Mouse (Mus musculus) gastrocnemius, postnatal 4 days (tissue): ENCODE measurements at regions not wholly inside any gene's neighbourhood (a gene's known extent, or its start where the extent isn't known, plus 50 kb on each side); places are given as distances from the start of the nearest gene placed in this dataset.

Source experiments
- DNase-seq, 2 experiments: peaks; one replicate each; pipeline ENCODE4 v3.0.0; 2021 to 2022; ENCODE audit warnings: low spot score in 2 of 2, mixed read lengths in 2 of 2

DNA sequence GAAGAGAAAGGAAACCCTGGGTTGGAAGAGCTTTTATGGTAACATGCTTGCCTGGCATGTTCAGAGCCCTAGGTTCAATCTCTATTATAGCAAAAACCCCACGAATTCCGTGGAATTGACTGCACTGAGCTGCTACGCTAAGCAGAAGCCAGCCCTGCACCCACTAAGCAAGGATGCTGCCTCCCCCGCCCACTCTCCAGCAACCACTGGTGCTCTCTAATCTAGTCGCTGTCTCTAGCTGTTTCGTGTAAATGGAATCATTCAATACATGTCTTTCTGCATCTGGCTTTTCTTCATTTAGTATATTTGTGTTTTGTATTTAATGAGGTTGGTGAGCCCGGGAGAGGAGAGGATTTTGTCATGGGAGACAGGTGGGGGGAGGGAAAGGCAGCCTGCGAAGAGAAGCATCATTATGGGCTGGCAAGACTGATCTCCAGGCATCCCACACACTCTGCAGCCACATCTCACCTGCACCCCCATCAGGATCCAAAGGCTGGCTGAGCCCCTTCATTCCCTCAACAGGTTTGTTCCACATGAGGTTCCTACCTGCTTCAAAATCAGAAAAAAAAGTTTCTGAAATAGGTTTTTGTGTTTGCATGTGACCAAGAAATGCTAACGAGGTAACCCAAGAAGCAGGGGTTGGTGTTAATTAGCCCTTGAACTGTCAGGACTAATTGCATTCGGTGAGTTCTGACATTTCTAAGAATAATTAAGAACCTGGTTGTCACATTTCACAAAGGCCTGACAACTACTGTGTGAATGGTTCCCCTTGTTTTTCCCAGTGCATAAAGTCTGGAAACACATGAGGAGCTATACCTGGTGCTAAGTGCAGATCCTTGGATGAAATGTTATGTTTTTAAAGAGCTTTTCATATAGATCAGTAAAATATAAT lies 68.6 kb upstream of the Ubl3 start:
- no peak for DNase-seq

DNA sequence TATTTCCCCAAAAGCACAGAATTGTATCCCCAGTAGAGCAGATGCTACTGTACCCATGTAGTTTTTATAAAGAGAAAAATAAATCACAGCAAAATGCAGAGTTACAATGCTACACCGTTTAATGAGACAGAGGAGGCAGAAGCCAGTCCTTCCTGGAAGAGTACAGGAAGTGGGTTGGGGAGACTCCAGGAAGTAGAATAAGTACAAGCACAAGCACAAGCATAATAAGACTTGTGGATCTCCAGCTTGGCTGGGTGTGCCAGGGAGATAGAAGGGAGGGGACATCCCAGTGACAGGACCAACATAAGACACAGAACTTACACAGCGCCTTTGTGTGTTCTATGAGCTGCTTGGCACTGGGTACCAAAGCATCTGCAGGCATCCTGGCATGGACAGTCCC lies 67.3 kb upstream of the Ubl3 start:
- no peak for DNase-seq

GRCm38 (mm10) chr5:148616426-148616825 lies 63.8 kb upstream of the Ubl3 start:
- no peak for DNase-seq

- DNase-seq: peak in 1 of 2 experiments; percentile 51
Measured at GRCm38 (mm10) chr5:148615706-148616366, 63.2 kb upstream of the Ubl3 start.

GRCm38 (mm10) chr5:148615117-148615516 lies 62.5 kb upstream of the Ubl3 start:
- DNase-seq: no peak

GRCm38 (mm10) chr5:148611323-148611722 lies 58.7 kb upstream of the Ubl3 start:
- DNase-seq: no peak

DNA sequence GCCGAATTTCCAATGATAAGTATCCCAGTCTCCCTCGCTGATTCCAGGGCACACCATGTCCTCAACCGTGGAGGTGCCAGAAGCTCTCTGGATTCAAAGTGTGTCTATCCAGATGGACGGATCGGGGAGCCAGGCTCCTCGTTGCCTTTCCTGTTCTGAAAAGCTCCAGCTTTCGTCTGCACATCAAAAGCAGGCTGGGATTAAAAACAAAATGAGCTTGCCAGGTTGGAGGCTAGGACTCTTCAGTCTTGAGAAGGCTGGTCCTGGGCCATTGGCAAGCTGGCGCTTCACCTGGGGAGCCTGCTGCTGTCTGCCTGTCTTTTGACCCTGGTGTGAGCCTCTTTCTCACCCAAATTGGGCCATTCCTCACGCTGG lies 56.9 kb upstream of the Ubl3 start:
- no peak for DNase-seq

- no peak for DNase-seq
Measured at GRCm38 (mm10) chr5:148608857-148609505, 56.4 kb upstream of the Ubl3 start.

GRCm38 (mm10) chr5:148608178-148608577 lies 55.6 kb upstream of the Ubl3 start:
- DNase-seq: peak; percentile 51 to 80

DNA sequence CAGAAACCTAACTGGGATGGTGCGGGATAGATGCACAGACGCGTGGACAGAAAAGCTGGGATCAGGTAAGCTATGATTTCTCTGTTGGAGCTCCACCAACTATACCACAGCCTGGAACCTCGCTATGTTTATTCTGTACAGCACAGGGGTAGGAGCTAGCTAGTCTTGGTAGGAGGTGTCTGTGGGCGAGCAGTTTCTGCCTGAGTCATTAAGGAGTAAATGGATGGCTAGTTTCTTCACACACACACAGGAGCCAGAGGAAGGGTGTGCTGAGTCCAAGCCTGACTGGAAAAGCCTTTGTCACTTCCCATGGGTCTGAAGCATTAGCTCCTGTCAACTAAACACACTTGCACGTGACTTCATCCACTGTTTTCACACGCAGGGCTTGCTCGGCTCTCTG lies 53.1 kb upstream of the Ubl3 start:
- DNase-seq: no peak
